Mouse (Mus musculus) lung, embryonic 15.5 days (tissue): ENCODE measurements around the gene Fam210b. TPM values are rescaled to one million over a fixed set of nuclear protein-coding genes. Genes with fewer than 3 reads are reported as not detected.
A peak's percentile ranks its signal among the peaks of the same experiment; 100 is the strongest.

Source experiments
- ATAC-seq: fragments of 200-750 bp; cut with Nextera tagmentation; 2 replicates; pipeline ENCODE4 v1.8.0; 2017; ENCODE audit warnings: moderate number of reproducible peaks, borderline replicate concordance; ENCODE audit not compliant: low FRiP score, low TSS enrichment; ENCODE audit errors: extremely low read depth
- H3K27ac ChIP-seq: fragments of 300-500 bp; sonication (generic); 2 replicates; pipeline ENCODE4 v1.5.1; 2015; ENCODE audit warnings: moderate library complexity, mild to moderate bottlenecking, inconsistent platforms
- H3K27me3 ChIP-seq: fragments of 300-500 bp; sonication (generic); 2 replicates; pipeline ENCODE4 v1.6.1; 2015; ENCODE audit warnings: inconsistent platforms
- H3K36me3 ChIP-seq: fragments of 300-500 bp; sonication (generic); 2 replicates; pipeline ENCODE4 v1.6.1; 2015; ENCODE audit warnings: inconsistent platforms
- H3K4me1 ChIP-seq: fragments of 300-500 bp; sonication (generic); 2 replicates; pipeline ENCODE4 v1.6.1; 2015; ENCODE audit warnings: inconsistent platforms
- H3K4me2 ChIP-seq: fragments of 300-500 bp; sonication (generic); 2 replicates; pipeline ENCODE4 v1.6.1; 2015; ENCODE audit warnings: inconsistent platforms, mild to moderate bottlenecking, moderate library complexity
- H3K4me3 ChIP-seq: fragments of 300-500 bp; sonication (generic); 2 replicates; pipeline ENCODE4 v1.5.1; 2015; ENCODE audit warnings: mild to moderate bottlenecking, inconsistent platforms
- H3K9ac ChIP-seq: fragments of 300-500 bp; sonication (generic); 2 replicates; pipeline ENCODE4 v1.6.1; 2015; ENCODE audit warnings: inconsistent platforms
- H3K9me3 ChIP-seq: fragments of 300-500 bp; sonication (generic); 2 replicates; pipeline ENCODE4 v1.6.1; 2016; ENCODE audit warnings: inconsistent platforms
- WGBS: fragments of 180-500 bp; shearing (Covaris S2); methylation state at CpG from one replicate; pipeline ENCODE4 v1.1.7; 2015; 5-methylcytosine and 5-hydroxymethylcytosine counted together
- polyA plus RNA-seq: library from polyadenylated mRNA; unstranded; fragments of >200 nt; fragmentation: Nextera tagmentation; extraction: Ambion mirVana; gene quantifications from 2 replicates; pipeline ENCODE4 v1.2.1, GENCODE M21; 2015

The Fam210b gene
- polyA plus RNA-seq, 1 experiment from 2014 or later: 39.6 TPM

- Histone ChIP-seq H3K27me3 (no peaks in the 10 kb centered on the region), H3K27ac (no peak overlapping the region), H3K4me1 (peaks cover 11% of the 10 kb centered on the region; the same call in 1 of the 2 replicates), H3K9ac (no peak overlapping the region), H3K36me3 (no peaks in the 10 kb centered on the region), H3K9me3 (no peaks in the 10 kb centered on the region), H3K4me3 (no peak overlapping the region), H3K4me2 (no peak overlapping the region)
- no peak for ATAC-seq
- WGBS: 14% methylated on average over 6 of the region's 6 CpGs
Observed at GRCm38 (mm10) chr2:172390341-172390740, 45.0 kb downstream of the Fam210b start.

DNA sequence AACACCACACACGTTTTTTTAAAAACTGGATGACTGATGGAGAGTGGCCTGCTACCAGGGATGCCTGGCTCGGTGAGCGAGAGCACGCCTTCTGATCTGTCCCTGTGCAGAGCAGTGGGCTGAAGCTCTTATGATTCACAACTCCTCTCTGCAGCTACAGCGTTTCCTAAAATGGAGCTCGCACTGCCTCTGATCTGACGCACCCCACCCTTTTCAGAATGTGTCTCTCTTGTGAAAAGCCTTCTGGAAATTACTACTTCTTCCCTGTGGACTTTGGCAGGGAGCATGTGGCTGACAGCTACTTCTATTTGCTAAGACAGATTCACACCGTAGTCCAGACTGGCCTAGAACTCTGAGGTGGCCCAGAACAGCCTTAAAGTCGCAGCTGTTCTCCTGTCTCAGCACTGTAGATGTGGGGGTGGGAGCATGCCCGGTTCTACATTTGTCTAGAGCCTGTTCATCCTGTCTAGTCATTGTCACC, 46.7 kb downstream of the Fam210b start:
- no peak overlapping the region for H3K9ac ChIP-seq
- no peak for ATAC-seq
- no peak overlapping the region for H3K4me3 ChIP-seq
- H3K27me3 ChIP-seq: no peaks in the 10 kb centered on the region
- peaks cover 14% of the 10 kb centered on the region; the same call in 1 of the 2 replicates for H3K4me1 ChIP-seq
- no peaks in the 10 kb centered on the region for H3K9me3 ChIP-seq
- 54% methylated on average over 10 of the region's 10 CpGs for WGBS
- no peak overlapping the region for H3K4me2 ChIP-seq
- H3K27ac ChIP-seq: no peak overlapping the region
- no peaks in the 10 kb centered on the region for H3K36me3 ChIP-seq

- Histone ChIP-seq H3K27me3 (no peaks in the 10 kb centered on the region), H3K9me3 (no peaks in the 10 kb centered on the region), H3K4me1 (peaks cover 14% of the 10 kb centered on the region; the same call in 1 of the 2 replicates), H3K4me2 (peak within 1 kb of the TSS; percentile 40), H3K4me3 (peak within 1 kb of the TSS; percentile 21), H3K36me3 (no peaks in the 10 kb centered on the region), H3K9ac (no peak within 1 kb of the TSS), H3K27ac (peak within 1 kb of the TSS; percentile 19; the same call in 1 of the 2 replicates)
- peak; percentile 64; the same call in 1 of the 2 replicates for ATAC-seq
- WGBS: 16% methylated on average over 13 of the region's 13 CpGs
Observed at GRCm38 (mm10) chr2:172393391-172394051, 48.2 kb downstream of the Fam210b start, which contains the start of gene Cass4. Gene Cass4, plus strand, starts transcription at chr2:172393794.

DNA sequence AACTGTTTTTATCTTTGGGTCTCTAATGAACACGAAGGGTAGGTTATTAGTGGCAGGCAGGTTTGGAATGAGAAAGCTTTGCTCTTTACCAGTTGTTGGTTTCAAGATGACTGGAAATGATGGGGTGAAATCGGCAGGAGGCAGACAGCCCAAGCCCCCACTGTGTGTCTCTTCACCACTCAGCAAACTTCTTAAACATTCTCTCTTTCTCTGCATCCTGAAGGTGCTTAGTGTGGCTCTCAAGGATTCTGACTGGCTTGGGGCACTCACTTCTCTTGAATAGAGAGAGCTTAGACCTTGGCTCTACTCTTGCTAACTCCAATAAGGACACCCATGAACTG, 48.7 kb downstream of the Fam210b start:
- Histone ChIP-seq H3K36me3 (no peaks in the 10 kb centered on the region), H3K27ac (peak overlapping the region; percentile 19; the same call in 1 of the 2 replicates), H3K4me3 (peak overlapping the region; percentile 21), H3K27me3 (no peaks in the 10 kb centered on the region), H3K9ac (no peak overlapping the region), H3K4me1 (peaks cover 14% of the 10 kb centered on the region; the same call in 1 of the 2 replicates), H3K9me3 (no peaks in the 10 kb centered on the region), H3K4me2 (peak overlapping the region; percentile 40)
- ATAC-seq: no peak
- WGBS: 60% methylated on average over 2 of the region's 2 CpGs

GRCm38 (mm10) chr2:172394671-172395070, 49.3 kb downstream of the Fam210b start:
- peak overlapping the region; percentile 21 for H3K4me3 ChIP-seq
- H3K4me2 ChIP-seq: peak overlapping the region; percentile 40
- peak overlapping the region; percentile 41; the same call in 1 of the 2 replicates for H3K27ac ChIP-seq
- H3K9ac ChIP-seq: no peak overlapping the region
- no peaks in the 10 kb centered on the region for H3K27me3 ChIP-seq
- no peaks in the 10 kb centered on the region for H3K36me3 ChIP-seq
- WGBS: 76% methylated on average over 4 of the region's 4 CpGs
- peaks cover 14% of the 10 kb centered on the region; the same call in 1 of the 2 replicates for H3K4me1 ChIP-seq
- H3K9me3 ChIP-seq: no peaks in the 10 kb centered on the region
- no peak for ATAC-seq

DNA sequence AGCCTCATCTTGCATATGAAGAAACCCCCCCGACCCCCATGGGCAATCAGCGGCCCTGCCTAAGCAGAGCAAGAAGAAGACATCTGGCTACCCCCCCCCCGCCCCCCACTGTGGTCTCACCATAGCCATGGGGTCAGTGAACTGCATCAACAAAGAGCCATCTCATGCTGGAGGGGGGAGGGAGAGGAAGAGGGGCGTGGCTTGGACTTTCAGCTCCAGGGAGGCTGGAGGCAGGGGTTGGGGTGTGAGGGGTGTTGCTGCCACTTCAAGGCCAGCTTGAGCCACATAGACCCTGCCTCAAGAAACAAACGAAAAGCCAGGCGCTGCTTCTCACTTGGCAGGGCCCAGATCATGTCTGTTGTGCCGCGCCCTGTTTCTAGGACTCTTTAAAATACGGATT, 50.6 kb downstream of the Fam210b start:
- Histone ChIP-seq H3K27ac (peak overlapping the region; percentile 41; the same call in 1 of the 2 replicates), H3K4me3 (0 out of 2 replicates have a peak overlapping the region, but pooled peaks have one; percentile 21), H3K36me3 (no peaks in the 10 kb centered on the region), H3K4me2 (peak overlapping the region; percentile 40), H3K9ac (no peak overlapping the region), H3K27me3 (no peaks in the 10 kb centered on the region), H3K9me3 (no peaks in the 10 kb centered on the region), H3K4me1 (peaks cover 18% of the 10 kb centered on the region; the same call in 1 of the 2 replicates)
- peak; percentile 39; the same call in 1 of the 2 replicates for ATAC-seq
- WGBS: 34% methylated on average over 9 of the region's 9 CpGs

DNA sequence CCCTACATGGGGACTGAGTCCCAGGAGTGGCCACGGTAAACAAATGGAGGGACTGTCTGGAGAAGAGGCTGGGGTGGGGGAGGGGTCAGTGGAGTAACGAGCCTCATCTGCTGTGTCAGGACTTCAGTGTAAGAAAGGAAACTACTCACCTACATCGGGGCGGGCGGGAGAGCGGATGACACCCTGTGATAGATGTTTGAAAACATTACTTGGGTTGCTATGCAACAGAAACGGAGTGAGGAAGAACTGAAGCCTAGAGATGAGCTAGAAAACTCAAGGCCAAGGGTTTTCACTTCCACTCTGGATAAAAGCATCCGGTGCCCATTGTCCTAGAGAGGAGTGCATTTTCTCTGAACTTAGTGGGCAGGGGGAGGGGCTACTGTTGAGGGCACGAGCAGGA, 54.5 kb downstream of the Fam210b start:
- ATAC-seq: no peak
- H3K4me1 ChIP-seq: peaks cover 7% of the 10 kb centered on the region; the same call in 1 of the 2 replicates
- no peak overlapping the region for H3K9ac ChIP-seq
- H3K36me3 ChIP-seq: no peaks in the 10 kb centered on the region
- H3K27ac ChIP-seq: no peak overlapping the region
- no peak overlapping the region for H3K4me3 ChIP-seq
- H3K9me3 ChIP-seq: no peaks in the 10 kb centered on the region
- H3K4me2 ChIP-seq: no peak overlapping the region
- 23% methylated on average over 9 of the region's 9 CpGs for WGBS
- H3K27me3 ChIP-seq: no peaks in the 10 kb centered on the region

- no peaks in the 10 kb centered on the region for H3K9me3 ChIP-seq
- no peak overlapping the region for H3K4me2 ChIP-seq
- no peaks in the 10 kb centered on the region for H3K27me3 ChIP-seq
- H3K9ac ChIP-seq: no peak overlapping the region
- H3K27ac ChIP-seq: no peak overlapping the region
- H3K36me3 ChIP-seq: no peaks in the 10 kb centered on the region
- ATAC-seq: no peak
- H3K4me3 ChIP-seq: no peak overlapping the region
- H3K4me1 ChIP-seq: peaks cover 11% of the 10 kb centered on the region
- 57% methylated on average over 13 of the region's 13 CpGs for WGBS
Observed at GRCm38 (mm10) chr2:172401116-172401825, 55.9 kb downstream of the Fam210b start.

- Histone ChIP-seq H3K27me3 (no peaks in the 10 kb centered on the region), H3K4me3 (no peak overlapping the region), H3K27ac (no peak overlapping the region), H3K4me1 (peaks cover 12% of the 10 kb centered on the region), H3K9me3 (no peaks in the 10 kb centered on the region), H3K36me3 (no peaks in the 10 kb centered on the region), H3K4me2 (no peak overlapping the region), H3K9ac (no peak overlapping the region)
- 51% methylated on average over 7 of the region's 7 CpGs for WGBS
- ATAC-seq: no peak
Observed at GRCm38 (mm10) chr2:172404239-172404638, 58.9 kb downstream of the Fam210b start.

- no peak for ATAC-seq
- Histone ChIP-seq H3K9ac (no peak overlapping the region), H3K4me1 (peaks cover 11% of the 10 kb centered on the region), H3K9me3 (no peaks in the 10 kb centered on the region), H3K4me2 (no peak overlapping the region), H3K27ac (no peak overlapping the region), H3K4me3 (no peak overlapping the region), H3K36me3 (no peaks in the 10 kb centered on the region), H3K27me3 (no peaks in the 10 kb centered on the region)
- 45% methylated on average over 3 of the region's 3 CpGs for WGBS
Observed at GRCm38 (mm10) chr2:172405011-172405410, 59.6 kb downstream of the Fam210b start.
